Mouse (Mus musculus) cerebellum, adult 11 months (tissue): Measurements from ENCODE around the gene Rap1gds1.
A peak's percentile ranks its signal among the peaks of the same experiment; 100 is the strongest.

ENCODE experiments used
- DNase-seq: peaks from one replicate; pipeline ENCODE4 v3.0.0; 2022

Gene Rap1gds1

GRCm38 (mm10) chr3:139048701-139049622, 26.0 kb downstream of the Rap1gds1 start:
- no peak for DNase-seq

GRCm38 (mm10) chr3:139042433-139042854, 32.6 kb downstream of the Rap1gds1 start:
- DNase-seq: no peak

GRCm38 (mm10) chr3:139041921-139042320, 33.1 kb downstream of the Rap1gds1 start:
- no peak for DNase-seq

GRCm38 (mm10) chr3:139037030-139037429, 38.0 kb downstream of the Rap1gds1 start:
- no peak for DNase-seq

GRCm38 (mm10) chr3:139033179-139033578, 41.8 kb downstream of the Rap1gds1 start:
- DNase-seq: no peak

- DNase-seq: no peak
Observed at GRCm38 (mm10) chr3:139030644-139031227, 44.3 kb downstream of the Rap1gds1 start.

- DNase-seq: no peak
Observed at GRCm38 (mm10) chr3:139025077-139025476, 49.9 kb downstream of the Rap1gds1 start.

GRCm38 (mm10) chr3:139023585-139023984, 51.4 kb downstream of the Rap1gds1 start:
- peak; percentile 89 for DNase-seq

GRCm38 (mm10) chr3:139012352-139012751, 62.6 kb downstream of the Rap1gds1 start:
- peak; percentile 58 for DNase-seq

GRCm38 (mm10) chr3:139005669-139006068, 69.3 kb downstream of the Rap1gds1 start:
- no peak for DNase-seq

GRCm38 (mm10) chr3:139002774-139003173, 72.2 kb downstream of the Rap1gds1 start:
- no peak for DNase-seq

- no peak for DNase-seq
Observed at GRCm38 (mm10) chr3:139000071-139000867, 74.7 kb downstream of the Rap1gds1 start.

- no peak for DNase-seq
Observed at GRCm38 (mm10) chr3:138993473-138993872, 81.5 kb downstream of the Rap1gds1 start.

GRCm38 (mm10) chr3:138991367-138991766, 83.6 kb downstream of the Rap1gds1 start:
- no peak for DNase-seq

GRCm38 (mm10) chr3:138989141-138989540, 85.9 kb downstream of the Rap1gds1 start:
- no peak for DNase-seq

- DNase-seq: peak; percentile 37
Observed at GRCm38 (mm10) chr3:138988004-138988403, 87.0 kb downstream of the Rap1gds1 start.

- no peak for DNase-seq
Observed at GRCm38 (mm10) chr3:138982249-138982648, 92.8 kb downstream of the Rap1gds1 start.

- DNase-seq: no peak
Observed at GRCm38 (mm10) chr3:138977413-138977812, 97.6 kb downstream of the Rap1gds1 start.

- DNase-seq: no peak
Observed at GRCm38 (mm10) chr3:138967627-138968026, 107.4 kb downstream of the Rap1gds1 start.

GRCm38 (mm10) chr3:138958527-138958926, 116.5 kb downstream of the Rap1gds1 start:
- DNase-seq: no peak

- no peak for DNase-seq
Observed at GRCm38 (mm10) chr3:138955220-138955619, 119.8 kb downstream of the Rap1gds1 start.

- no peak for DNase-seq
Observed at GRCm38 (mm10) chr3:138949081-138949480, 125.9 kb downstream of the Rap1gds1 start.

GRCm38 (mm10) chr3:138945516-138945915, 129.5 kb downstream of the Rap1gds1 start:
- DNase-seq: no peak
